Comparison of ENCODE assay signal across 8 mouse cellular contexts in genomic region chr6:88903708-88904107, GRCm38 (mm10). TPM values are rescaled to one million over a fixed set of nuclear protein-coding genes. Genes with fewer than 3 reads are reported as not detected.
DNase-seq lines count a peak whose midpoint lies in the region; ATAC-seq and TF ChIP-seq lines count a peak whose summit lies in the region.

No protein-coding gene starts in this region.

- no peaks in the 10 kb centered on the region for H3K27me3 ChIP-seq in G1E (ENCODE audit: insufficient read depth, low read length)
- H3K27me3 ChIP-seq in hindbrain, embryonic 11.5 days (ENCODE audit: control insufficient read depth, insufficient read depth, low read length): no peaks in the 10 kb centered on the region

- no peak for DNase-seq in gastrocnemius, adult 2 months
- no peak for DNase-seq in gastrocnemius, postnatal 36 days
- no peak for DNase-seq in G1E (ENCODE audit: low spot score)
- no peak for DNase-seq in hindbrain, embryonic 11.5 days (ENCODE audit: low spot score)
- no peak for DNase-seq in urinary bladder, postnatal 14 days (ENCODE audit: low spot score)
- no peak for DNase-seq in testis, postnatal 14 days (ENCODE audit: low spot score)
- no peak for DNase-seq in kidney, adult 11 months

- H3K36me3 ChIP-seq in G1E (replicated peaks): peaks cover 60% of the 10 kb centered on the region
- no peaks in the 10 kb centered on the region for H3K36me3 ChIP-seq in hindbrain, embryonic 11.5 days (ENCODE audit: control insufficient read depth, insufficient read depth, low read length)

- peaks cover 83% of the 10 kb centered on the region for H3K4me1 ChIP-seq in G1E (ENCODE audit: insufficient read depth, low read depth, low read length)
- peaks cover 12% of the 10 kb centered on the region; the same call in 1 of the 2 replicates for H3K4me1 ChIP-seq in hindbrain, embryonic 11.5 days (replicated peaks; ENCODE audit: control insufficient read depth, insufficient read depth, low read length)

- TF ChIP-seq CTCF in gastrocnemius, adult 2 months (IDR thresholded peaks at IDR 0.05): no peak
- no peak for TF ChIP-seq CTCF in G1E (IDR thresholded peaks at IDR 0.05; ENCODE audit: low read depth, low read length)

- intact Hi-C loops in gastrocnemius, adult 2 months (cut with DNase I): no loop called here
- intact Hi-C loops in gastrocnemius, postnatal 36 days (cut with DNase I): no loop called here

- H3K4me2 ChIP-seq in hindbrain, embryonic 11.5 days (replicated peaks; ENCODE audit: low read depth, low read length): peak overlapping the region; percentile 7

- H3K9ac ChIP-seq in hindbrain, embryonic 11.5 days (ENCODE audit: low read depth, low read length): no peak overlapping the region; the same call in 1 of the 2 replicates

- H3K4me3 ChIP-seq in gastrocnemius, adult 2 months: peak overlapping the region; percentile 97
- H3K4me3 ChIP-seq in G1E (ENCODE audit: low read depth, low read length): peak overlapping the region; percentile 97; the same call in 1 of the 2 replicates
- H3K4me3 ChIP-seq in hindbrain, embryonic 11.5 days (ENCODE audit: low read depth, low read length): no peak overlapping the region

- H3K9me3 ChIP-seq in G1E (replicated peaks): no peaks in the 10 kb centered on the region
- H3K9me3 ChIP-seq in hindbrain, embryonic 11.5 days (ENCODE audit: control insufficient read depth, low read length): no peaks in the 10 kb centered on the region

- 70% methylated on average over 5 of the region's 5 CpGs for WGBS in hindbrain, embryonic 11.5 days

- ATAC-seq in G1E (ENCODE audit: extremely low read depth, insufficient number of reproducible peaks, low FRiP score, poor library complexity, severe bottlenecking): no peak
- ATAC-seq in hindbrain, embryonic 11.5 days (ENCODE audit: low FRiP score): no peak
- peak; percentile 16 for ATAC-seq in megakaryocyte progenitor cell, adult 5-6 weeks (replicated peaks; ENCODE audit: poor library complexity)

- H3K27ac ChIP-seq in gastrocnemius, adult 2 months: peak overlapping the region; percentile 98
- H3K27ac ChIP-seq in hindbrain, embryonic 11.5 days (ENCODE audit: low read depth, low read length): no peak overlapping the region

RNA-seq across cellular contexts. Expression of gene Tpra1, which starts 1.7 kb away (rescaled TPM):
- total RNA-seq in gastrocnemius, adult 2 months (2021): 10 to 100 TPM; 25.5 to 26.1 TPM
- 10 to 100 TPM; 24.4 to 27.4 TPM for total RNA-seq in gastrocnemius, postnatal 36 days (2021)
- total RNA-seq in G1E (2014; fragmentation: Nextera tagmentation): 28.8 and 30.5 TPM in 2 replicates
- total RNA-seq in G1E (2017): 25.9 and 33.6 TPM in 2 replicates
- polyA plus RNA-seq in G1E (2012): 70.6 and 76.8 TPM in 2 replicates
- 40.1 and 45.4 TPM in 2 replicates for polyA plus RNA-seq in hindbrain, embryonic 11.5 days (2014; fragmentation: Nextera tagmentation; extraction: Ambion mirVana)
- total RNA-seq in megakaryocyte progenitor cell, adult 5-6 weeks (2015): 24.3 and 26.1 TPM in 2 replicates
- total RNA-seq in megakaryocyte progenitor cell, adult 5-6 weeks (2017): 28.4 and 32.8 TPM in 2 replicates

RNA-seq across cellular contexts. Expression of gene Mcm2, which starts 5.1 kb away (rescaled TPM):
- total RNA-seq in gastrocnemius, adult 2 months (2021): 1 to 10 TPM; 6.6 to 7.5 TPM
- 1 to 10 TPM; 4.2 to 5.6 TPM for total RNA-seq in gastrocnemius, postnatal 36 days (2021)
- 146 and 149 TPM in 2 replicates for total RNA-seq in G1E (2014; fragmentation: Nextera tagmentation)
- 171 and 181 TPM in 2 replicates for total RNA-seq in G1E (2017)
- polyA plus RNA-seq in G1E (2012): 1,259 and 1,797 TPM in 2 replicates
- polyA plus RNA-seq in hindbrain, embryonic 11.5 days (2014; fragmentation: Nextera tagmentation; extraction: Ambion mirVana): 146 and 191 TPM in 2 replicates
- 103 and 107 TPM in 2 replicates for total RNA-seq in megakaryocyte progenitor cell, adult 5-6 weeks (2015)
- total RNA-seq in megakaryocyte progenitor cell, adult 5-6 weeks (2017): 150 and 151 TPM in 2 replicates

RNA-seq across cellular contexts. Expression of gene Podxl2, which starts 28.9 kb away (rescaled TPM):
- total RNA-seq in gastrocnemius, adult 2 months (2021): 10 to 100 TPM; 48.5 to 55.1 TPM
- 10 to 100 TPM; 45.1 to 50.5 TPM for total RNA-seq in gastrocnemius, postnatal 36 days (2021)
- not detected in 2 replicates for total RNA-seq in G1E (2014; fragmentation: Nextera tagmentation)
- 0.27 TPM in 1 of 2 replicates, not detected in the other for total RNA-seq in G1E (2017)
- polyA plus RNA-seq in G1E (2012): 0.19 TPM in 1 of 2 replicates, not detected in the other
- 151 and 156 TPM in 2 replicates for polyA plus RNA-seq in hindbrain, embryonic 11.5 days (2014; fragmentation: Nextera tagmentation; extraction: Ambion mirVana)
- total RNA-seq in megakaryocyte progenitor cell, adult 5-6 weeks (2015): 0.15 TPM in 1 of 2 replicates, not detected in the other
- 0.41 and 0.92 TPM in 2 replicates for total RNA-seq in megakaryocyte progenitor cell, adult 5-6 weeks (2017)

Comparison
In these comparisons a context has a peak if more than half of its experiments do, and no peak if none do; other contexts are left out.
1. RNA of gene Mcm2, which starts 5.1 kb away (total RNA-seq): 146 to 181 TPM in G1E and 103 to 151 TPM in megakaryocyte progenitor cell, adult 5-6 weeks; 6.6 to 7.5 TPM in gastrocnemius, adult 2 months and 4.2 to 5.6 TPM in gastrocnemius, postnatal 36 days; every median in the first group is over 10 times any median in the second.
2. RNA of gene Podxl2, which starts 28.9 kb away (total RNA-seq): 48.5 to 55.1 TPM in gastrocnemius, adult 2 months and 45.1 to 50.5 TPM in gastrocnemius, postnatal 36 days; 0.15 to 0.92 TPM in megakaryocyte progenitor cell, adult 5-6 weeks and 0.27 TPM in G1E; every median in the first group is over 10 times any median in the second.